Mouse (Mus musculus) myocyte (in vitro differentiated cells): ENCODE data around the gene Gm10282. TPM values are rescaled to one million over a fixed set of nuclear protein-coding genes. Genes with fewer than 3 reads are reported as not detected.

Source experiments
- H3K27me3 ChIP-seq: one replicate; pipeline ENCODE4 v1.6.1; 2011; ENCODE audit not compliant: control insufficient read depth, insufficient read depth, insufficient read length
- H3K36me3 ChIP-seq: one replicate; pipeline ENCODE4 v1.6.1; 2011; ENCODE audit not compliant: control insufficient read depth, insufficient read depth
- H3K4me2 ChIP-seq: one replicate; pipeline ENCODE4 v1.6.1; 2011; ENCODE audit warnings: low read depth, control low read depth
- H3K4me3 ChIP-seq: one replicate; pipeline ENCODE4 v1.5.1; 2011; ENCODE audit warnings: mild to moderate bottlenecking, control low read depth, moderate library complexity
- H3K79me2 ChIP-seq: one replicate; pipeline ENCODE4 v1.6.1; 2011; ENCODE audit not compliant: control insufficient read depth, insufficient read depth
- H3ac ChIP-seq: one replicate; pipeline ENCODE4 v1.6.1; 2011; ENCODE audit not compliant: control insufficient read depth, insufficient read length
- CEBPB ChIP-seq: IDR thresholded peaks from 2 replicates; pipeline ENCODE4 v1.6.1; 2011; ENCODE audit warnings: mild to moderate bottlenecking, moderate library complexity; ENCODE audit not compliant: poor library complexity, insufficient read depth, severe bottlenecking
- E2F4 ChIP-seq: IDR thresholded peaks from one replicate; pipeline ENCODE4 v1.6.1; 2011; ENCODE audit warnings: mild to moderate bottlenecking, control low read depth, moderate library complexity; ENCODE audit not compliant: insufficient read depth
- MAX ChIP-seq: IDR thresholded peaks from one replicate; pipeline ENCODE4 v1.6.1; 2011; ENCODE audit warnings: low read depth, mild to moderate bottlenecking, control low read depth
- MYOD1 ChIP-seq, 3 experiments: IDR thresholded peaks; one replicate each; pipeline ENCODE4 v1.6.1; 2011; ENCODE audit warnings: control low read depth in 2 of 3, low read depth in 2 of 3, mild to moderate bottlenecking in 2 of 3, moderate library complexity in 1 of 3; ENCODE audit not compliant: insufficient read length in 2 of 3, control insufficient read depth in 1 of 3
- MYOG ChIP-seq, 3 experiments: IDR thresholded peaks; one replicate each; pipeline ENCODE4 v1.6.1; 2011; ENCODE audit warnings: control low read depth in 2 of 3, low read depth in 2 of 3, mild to moderate bottlenecking in 2 of 3; ENCODE audit not compliant: insufficient read length in 2 of 3, control insufficient read depth in 1 of 3, insufficient read depth in 1 of 3
- POLR2A ChIP-seq: IDR thresholded peaks from one replicate; pipeline ENCODE4 v1.6.1; 2011; ENCODE audit warnings: low read depth, mild to moderate bottlenecking, control low read depth, moderate library complexity; ENCODE audit not compliant: insufficient read length
- POLR2AphosphoS2 ChIP-seq: IDR thresholded peaks from one replicate; pipeline ENCODE4 v1.6.1; 2011; ENCODE audit warnings: low read depth, control low read depth; ENCODE audit not compliant: insufficient read length
- REST ChIP-seq: IDR thresholded peaks from one replicate; pipeline ENCODE4 v1.6.1; 2011; ENCODE audit warnings: mild to moderate bottlenecking, control low read depth, moderate library complexity; ENCODE audit not compliant: insufficient read depth, insufficient read length
- SRF ChIP-seq: IDR thresholded peaks from one replicate; pipeline ENCODE4 v1.6.1; 2011; ENCODE audit warnings: low read depth; ENCODE audit not compliant: control insufficient read depth, insufficient read length
- TCF12 ChIP-seq: IDR thresholded peaks from one replicate; pipeline ENCODE4 v1.6.1; 2011; ENCODE audit warnings: mild to moderate bottlenecking, control low read depth; ENCODE audit not compliant: poor library complexity, insufficient read depth, severe bottlenecking
- TCF3 ChIP-seq: IDR thresholded peaks from one replicate; pipeline ENCODE4 v1.6.1; 2011; ENCODE audit warnings: low read depth, control low read depth; ENCODE audit not compliant: insufficient read length
- USF1 ChIP-seq: IDR thresholded peaks from one replicate; pipeline ENCODE4 v1.6.1; 2011; ENCODE audit warnings: low read depth, mild to moderate bottlenecking, control low read depth, moderate library complexity
- polyA plus RNA-seq: library from polyadenylated mRNA; unstranded; fragments of >200 nt; fragmentation: generic; extraction: Trizol; gene quantifications from one replicate; pipeline ENCODE4 v1.2.1, GENCODE M21; 2012; ENCODE audit warnings: missing spikeins

Gm10282 gene
- polyA plus RNA-seq, 1 experiment = 63.4 TPM

- Histone ChIP-seq H3K27me3 (no peaks in the 10 kb centered on the region), H3K4me3 (no peak overlapping the region), H3K4me2 (no peak overlapping the region), H3ac (no peak overlapping the region), H3K36me3 (no peaks in the 10 kb centered on the region), H3K79me2 (no peaks in the 10 kb centered on the region)
- TF ChIP-seq MYOD1 (IDR thresholded peaks at IDR 0.05; ENCODE audit: control insufficient read depth in 1 of 3, insufficient read length in 2 of 3, low read depth in 2 of 3) (no peak), MYOG (IDR thresholded peaks at IDR 0.05; ENCODE audit: control insufficient read depth in 1 of 3, insufficient read depth in 1 of 3, insufficient read length in 2 of 3, low read depth in 2 of 3) (no peak), SRF (no peak), CEBPB (no peak), POLR2AphosphoS2 (no peak), POLR2A (no peak), TCF3 (no peak), USF1 (no peak), E2F4 (no peak), MAX (no peak), REST (no peak), TCF12 (no peak)
These were observed 31.3 kb downstream of the Gm10282 start for GRCm38 (mm10) chr8:72273807-72274206.

GRCm38 (mm10) chr8:72273111-72273770 lies 31.8 kb downstream of the Gm10282 start:
- Histone ChIP-seq H3K79me2 (no peaks in the 10 kb centered on the region), H3K4me2 (no peak overlapping the region), H3K36me3 (no peaks in the 10 kb centered on the region), H3K4me3 (no peak overlapping the region), H3K27me3 (no peaks in the 10 kb centered on the region), H3ac (no peak overlapping the region)
- TF ChIP-seq SRF (no peak), CEBPB (no peak), TCF12 (no peak)

- Histone ChIP-seq H3K4me2 (no peak overlapping the region), H3K27me3 (no peaks in the 10 kb centered on the region), H3K36me3 (no peaks in the 10 kb centered on the region), H3ac (no peak overlapping the region), H3K4me3 (no peak overlapping the region), H3K79me2 (no peaks in the 10 kb centered on the region)
- no peak for TF ChIP-seq TCF12
- TF ChIP-seq USF1 = no peak
- no peak for TF ChIP-seq POLR2AphosphoS2
- TF ChIP-seq REST = no peak
- no peak for TF ChIP-seq CEBPB
- no peak for TF ChIP-seq MYOD1 (IDR thresholded peaks at IDR 0.05; ENCODE audit: control insufficient read depth in 1 of 3, insufficient read length in 2 of 3, low read depth in 2 of 3)
- TF ChIP-seq E2F4 = no peak
- TF ChIP-seq MAX = no peak
- TF ChIP-seq MYOG (IDR thresholded peaks at IDR 0.05; ENCODE audit: control insufficient read depth in 1 of 3, insufficient read depth in 1 of 3, insufficient read length in 2 of 3, low read depth in 2 of 3) = no peak
- TF ChIP-seq POLR2A = no peak
- TF ChIP-seq TCF3 = no peak
- TF ChIP-seq SRF = no peak
These were observed 32.7 kb downstream of the Gm10282 start for GRCm38 (mm10) chr8:72272361-72272760.

GRCm38 (mm10) chr8:72271691-72272090 lies 33.4 kb downstream of the Gm10282 start:
- no peaks in the 10 kb centered on the region for H3K36me3 ChIP-seq
- H3K4me2 ChIP-seq = no peak overlapping the region
- H3K79me2 ChIP-seq = no peaks in the 10 kb centered on the region
- TF ChIP-seq CEBPB (no peak), E2F4 (no peak), MAX (no peak), REST (no peak), TCF3 (no peak), TCF12 (no peak), MYOD1 (IDR thresholded peaks at IDR 0.05; ENCODE audit: control insufficient read depth in 1 of 3, insufficient read length in 2 of 3, low read depth in 2 of 3) (no peak), SRF (no peak), POLR2A (no peak), MYOG (IDR thresholded peaks at IDR 0.05; ENCODE audit: control insufficient read depth in 1 of 3, insufficient read depth in 1 of 3, insufficient read length in 2 of 3, low read depth in 2 of 3) (no peak), POLR2AphosphoS2 (no peak), USF1 (no peak)
- H3ac ChIP-seq = no peak overlapping the region
- no peak overlapping the region for H3K4me3 ChIP-seq
- H3K27me3 ChIP-seq = no peaks in the 10 kb centered on the region

- Histone ChIP-seq H3K4me2 (no peak overlapping the region), H3K4me3 (no peak overlapping the region), H3K27me3 (no peaks in the 10 kb centered on the region), H3K36me3 (no peaks in the 10 kb centered on the region), H3K79me2 (no peaks in the 10 kb centered on the region), H3ac (no peak overlapping the region)
- TF ChIP-seq MAX (no peak), E2F4 (no peak), TCF3 (no peak), USF1 (no peak), CEBPB (no peak)
These were observed 33.9 kb downstream of the Gm10282 start for GRCm38 (mm10) chr8:72271051-72271660.
